Mouse (Mus musculus): ENCODE data around the gene Gtf3c6. TPM values are rescaled to one million over a fixed set of nuclear protein-coding genes. Genes with fewer than 3 reads are reported as not detected.

Gtf3c6 gene
- polyA plus RNA-seq, 1 experiment, result 14.4 TPM

DNA sequence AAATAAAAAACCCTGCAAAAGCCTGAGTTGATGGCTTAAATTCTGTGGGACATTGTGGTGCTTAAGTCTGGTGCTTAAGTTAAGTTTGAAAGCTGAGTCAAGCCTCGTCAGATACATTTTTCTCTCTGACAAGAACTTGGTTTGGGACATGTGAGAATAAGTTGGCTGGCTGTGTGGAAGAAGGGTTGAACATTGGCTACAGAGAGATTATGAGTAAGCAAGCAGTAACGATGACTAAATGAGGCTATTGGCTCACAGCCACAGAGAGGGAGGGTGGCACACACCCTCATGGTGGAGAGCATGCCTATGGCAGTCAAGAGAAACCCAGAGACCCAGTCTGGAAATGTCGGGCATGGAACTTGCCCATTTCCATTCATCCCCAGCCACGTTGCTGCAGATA is 5.8 kb upstream of the Gtf3c6 start:
- TF ChIP-seq GATA1 (IDR thresholded peaks at IDR 0.05; ENCODE audit: low read length), result no peak

DNA sequence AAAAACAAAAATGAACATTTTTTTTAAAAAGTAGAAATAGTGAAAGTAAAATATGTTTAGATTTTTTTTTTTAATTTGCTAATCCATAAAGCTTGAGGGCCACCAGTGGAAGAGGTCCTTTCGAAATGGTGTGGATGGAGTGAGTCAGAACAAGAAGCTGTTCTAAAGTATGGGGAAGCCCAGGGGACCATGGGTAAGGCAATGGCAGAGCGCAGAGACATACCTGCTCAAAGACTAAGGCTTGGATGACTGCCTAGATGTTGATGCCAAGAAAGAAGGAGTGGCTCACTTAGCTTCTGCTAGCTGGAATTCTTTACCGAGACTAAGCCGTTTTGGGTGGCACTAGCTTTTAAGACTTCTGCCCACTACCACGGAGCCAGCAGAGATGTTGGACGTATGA is 4.3 kb upstream of the Gtf3c6 start:
- TF ChIP-seq GATA1 (IDR thresholded peaks at IDR 0.05; ENCODE audit: low read length), result no peak

DNA sequence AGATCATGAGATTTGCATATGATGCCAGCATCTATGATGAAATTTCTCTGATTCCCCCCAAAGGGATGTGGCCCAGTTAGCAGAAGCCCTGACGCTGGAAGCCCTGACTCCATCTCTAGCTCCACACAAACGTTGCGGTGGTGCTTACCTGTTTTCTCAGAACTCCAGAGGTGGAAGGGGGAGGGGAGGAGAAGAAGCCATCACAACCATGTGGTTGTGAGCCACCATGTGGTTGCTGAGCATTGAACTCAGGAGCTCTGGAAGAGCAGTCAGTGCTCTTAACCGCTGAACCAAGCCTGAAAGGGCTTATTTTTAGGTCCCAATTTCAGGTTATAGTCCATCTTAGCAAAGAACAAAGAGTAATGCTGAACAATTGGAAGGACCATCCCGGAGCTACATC is 2.4 kb upstream of the Gtf3c6 start:
- no peak for TF ChIP-seq GATA1 (IDR thresholded peaks at IDR 0.05; ENCODE audit: low read length)

DNA sequence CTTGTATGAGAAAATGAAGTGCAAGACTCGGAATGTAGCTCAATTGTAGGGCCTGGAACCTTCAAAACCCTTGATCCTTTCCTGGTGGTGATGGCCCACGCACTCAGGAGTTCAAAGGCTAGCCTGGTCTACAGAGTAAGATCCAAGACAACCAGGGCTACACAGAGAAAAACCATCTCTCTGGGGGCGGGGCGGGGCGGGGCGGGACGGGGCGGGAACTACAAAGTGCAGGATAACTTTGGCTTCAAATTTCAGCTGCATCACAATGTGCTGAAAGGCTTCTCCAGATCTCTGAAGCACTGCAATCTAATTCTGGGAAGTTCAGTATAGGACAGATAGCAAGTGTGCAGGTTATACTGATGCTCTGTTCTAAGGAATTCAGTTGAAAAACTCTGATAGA is 1.6 kb upstream of the Gtf3c6 start:
- no peak for TF ChIP-seq GATA1 (IDR thresholded peaks at IDR 0.05; ENCODE audit: low read length)

DNA sequence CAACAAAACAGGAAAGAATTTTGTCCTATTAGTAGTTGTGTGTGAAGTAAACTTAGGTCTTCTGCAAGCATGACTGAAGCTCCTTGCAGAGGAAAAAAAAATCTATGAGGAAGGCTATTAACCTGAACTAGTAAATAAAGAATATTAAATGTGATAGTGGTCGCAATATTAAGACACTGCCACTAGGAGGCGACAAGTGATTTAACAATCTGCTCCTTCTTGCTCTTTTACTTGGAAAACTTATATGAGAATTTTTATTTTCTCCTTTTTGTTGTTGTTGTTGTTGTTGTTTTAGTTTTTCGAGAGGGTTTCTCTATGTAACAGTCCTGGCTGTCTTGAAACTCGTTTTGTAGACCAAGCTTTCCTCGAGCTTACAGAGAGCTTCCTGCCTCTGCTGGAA is 1.1 kb upstream of the Gtf3c6 start:
- no peak for TF ChIP-seq GATA1 (IDR thresholded peaks at IDR 0.05; ENCODE audit: low read length)

DNA sequence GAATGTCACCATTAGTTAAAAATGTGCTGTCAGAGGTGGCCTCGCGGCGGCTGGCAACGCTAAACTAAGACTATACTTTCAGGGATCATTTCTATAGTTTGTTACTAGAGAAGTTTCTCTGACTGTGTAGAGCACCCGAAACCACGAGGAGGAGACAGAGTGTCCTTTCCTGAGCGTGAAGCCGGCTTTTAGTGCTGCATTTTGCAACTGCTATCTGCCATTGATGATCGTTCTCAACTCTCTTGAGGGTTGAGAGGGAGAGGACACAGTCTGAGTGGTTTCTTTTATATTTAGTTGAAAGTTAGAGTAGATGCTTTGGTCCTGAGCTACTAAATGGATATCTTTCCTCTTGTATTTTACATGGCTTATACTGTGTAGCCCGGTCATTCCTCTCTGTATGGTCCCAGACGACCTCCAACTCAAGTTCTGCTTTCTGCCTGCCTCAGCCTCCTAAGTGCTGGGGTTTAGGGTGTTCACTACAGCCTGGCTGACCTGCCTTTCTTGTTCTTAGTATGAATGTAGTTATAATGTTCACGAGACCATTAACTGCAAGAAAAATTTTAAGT is 576 bp upstream of the Gtf3c6 start:
- TF ChIP-seq GATA1 (IDR thresholded peaks at IDR 0.05; ENCODE audit: low read length), result no peak

DNA sequence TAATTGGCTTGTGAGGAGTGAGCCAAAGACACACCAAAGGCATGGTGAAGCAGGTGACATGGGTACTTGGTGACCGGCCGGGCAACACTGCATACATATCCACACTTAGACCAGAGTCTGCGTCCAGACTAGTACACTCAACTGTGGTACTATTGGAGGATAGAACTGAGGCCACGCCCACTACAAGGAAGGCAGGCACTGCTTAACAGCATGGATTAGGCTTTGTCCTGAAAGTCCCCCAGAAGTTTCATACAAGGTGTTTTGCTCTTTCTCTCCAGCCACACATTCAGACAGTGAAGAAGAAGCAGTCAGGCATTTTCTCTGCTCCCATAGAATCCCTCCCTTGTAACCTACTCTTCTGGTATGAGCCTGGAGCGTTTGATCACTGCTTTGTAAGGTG is 1.2 kb downstream of the Gtf3c6 start:
- TF ChIP-seq GATA1 (IDR thresholded peaks at IDR 0.05; ENCODE audit: low read length), result no peak

DNA sequence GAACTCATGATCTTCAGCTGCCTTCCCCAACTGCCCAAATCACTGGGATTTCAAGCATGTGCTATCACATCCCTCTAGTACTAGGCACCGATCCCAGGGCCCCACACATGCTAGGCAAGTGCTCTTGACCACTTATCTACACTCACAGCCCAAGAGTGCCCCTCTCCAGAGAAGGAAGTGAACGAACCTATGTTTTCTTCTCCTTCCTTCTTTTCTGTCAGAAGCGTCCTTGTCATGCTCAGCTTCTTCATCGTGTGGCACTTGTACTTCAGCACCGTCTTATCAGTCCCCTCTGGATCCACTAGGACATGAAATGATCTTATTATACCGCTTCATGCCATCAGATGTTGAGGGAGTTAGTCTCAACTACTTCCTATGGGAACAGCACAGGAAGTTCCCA is 6.9 kb downstream of the Gtf3c6 start:
- TF ChIP-seq GATA1 (IDR thresholded peaks at IDR 0.05; ENCODE audit: low read length), result no peak

DNA sequence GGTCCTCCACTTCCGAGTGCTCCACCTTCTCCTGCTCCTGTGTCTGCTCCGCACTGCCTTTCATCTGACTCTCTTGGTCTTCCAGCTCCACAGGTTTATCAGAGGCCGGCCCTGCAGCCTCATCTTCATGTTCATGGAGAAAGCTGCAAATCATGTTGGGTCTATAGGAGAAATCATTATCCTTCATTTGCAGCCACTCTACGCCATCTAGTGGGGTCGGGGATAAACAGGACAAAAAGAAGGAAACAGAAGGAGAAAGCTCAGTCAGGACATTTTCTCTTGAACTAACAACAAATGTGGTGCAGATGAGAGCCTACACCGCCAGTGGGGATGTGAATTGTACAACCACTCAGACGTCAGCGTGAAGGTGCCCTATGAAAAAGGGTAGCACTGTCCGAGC is 8.3 kb downstream of the Gtf3c6 start:
- TF ChIP-seq GATA1 (IDR thresholded peaks at IDR 0.05; ENCODE audit: low read length), result no peak

DNA sequence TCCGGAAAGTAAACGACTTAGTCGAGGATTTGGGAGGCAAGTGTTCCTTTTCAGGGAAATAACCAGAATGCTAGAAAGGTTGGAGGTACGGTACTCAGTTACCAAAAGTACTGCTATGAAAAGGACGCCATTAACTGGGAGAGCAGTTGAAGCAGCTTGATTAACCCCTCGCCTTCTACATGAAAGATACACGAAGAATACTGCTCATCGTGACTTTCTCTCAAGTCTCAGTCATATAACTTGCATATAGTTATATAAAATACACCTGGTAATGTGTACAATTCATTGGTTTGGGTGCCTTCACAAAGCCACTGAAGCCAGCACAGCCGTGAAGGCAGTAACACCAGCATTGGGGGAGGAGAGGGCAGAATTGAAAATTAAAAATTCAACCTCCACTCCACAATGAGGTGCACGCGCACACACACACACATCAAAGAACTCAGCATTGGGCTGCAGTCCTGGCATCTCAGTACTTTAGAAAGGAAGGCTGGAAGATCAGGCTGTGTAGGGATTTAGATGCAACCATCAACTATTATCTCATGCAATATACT is 10.7 kb downstream of the Gtf3c6 start:
- TF ChIP-seq GATA1 (IDR thresholded peaks at IDR 0.05; ENCODE audit: low read length), result no peak

DNA sequence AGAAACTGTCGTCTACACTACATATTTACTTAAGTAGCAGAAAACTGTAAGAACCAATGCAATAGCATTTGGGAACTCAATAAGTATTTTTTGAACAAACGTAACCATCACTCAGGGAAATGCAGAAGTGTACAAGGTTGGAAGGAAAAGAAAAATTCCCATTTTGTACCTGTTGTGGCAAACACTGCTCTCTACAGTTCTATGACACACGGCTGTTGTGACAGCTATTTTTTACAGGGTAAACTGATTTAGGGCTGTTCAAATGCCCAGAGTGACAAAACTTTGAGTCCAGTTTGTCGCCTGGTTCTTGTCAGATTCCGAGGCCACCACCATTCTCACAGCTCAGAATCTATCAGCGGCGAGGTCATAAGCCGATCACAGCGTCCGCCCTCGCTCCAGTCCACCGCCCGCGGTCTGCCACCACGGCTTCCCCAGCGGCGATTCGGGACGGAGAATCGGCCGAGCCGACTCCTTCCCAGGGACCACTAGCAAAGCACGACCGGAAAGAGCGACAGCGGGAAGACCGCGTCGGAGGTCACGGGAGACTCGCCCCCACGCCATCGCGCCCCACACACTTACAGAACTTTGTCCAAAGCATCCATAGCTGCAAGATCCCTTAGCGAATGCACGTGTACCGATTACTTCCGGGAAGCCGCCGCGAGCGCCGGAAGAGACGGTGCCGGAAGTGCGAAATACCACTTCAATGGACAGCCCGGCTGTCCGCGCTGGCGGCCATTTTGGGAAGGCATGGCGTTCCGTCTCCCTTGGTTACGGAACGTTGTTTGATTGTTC is 11.3 kb downstream of the Gtf3c6 start, which contains the start of gene Rpf2:
Rpf2 (minus strand) TSS at position 663 of the 792 bp plus-strand sequence.
- TF ChIP-seq GATA1 (IDR thresholded peaks at IDR 0.05; ENCODE audit: low read length), result no peak

DNA sequence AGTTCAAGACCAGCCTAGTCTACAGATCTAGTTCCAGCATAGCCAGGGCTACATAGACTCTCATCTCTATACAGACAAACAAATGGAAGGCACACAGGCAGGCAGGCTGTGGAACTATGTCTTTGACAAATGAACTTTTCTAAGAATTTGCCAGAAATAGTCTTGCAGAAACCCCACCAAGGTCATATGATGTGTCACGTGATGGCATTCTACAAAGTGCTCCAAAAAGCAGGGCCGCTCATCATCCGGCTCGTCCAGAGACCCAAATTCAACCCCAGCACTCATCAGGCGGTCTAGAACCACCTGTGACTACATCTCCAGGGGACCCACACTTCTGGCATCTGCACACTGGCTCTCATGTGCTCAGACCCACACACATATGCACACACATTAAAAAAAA is 20.1 kb downstream of the Gtf3c6 start:
- no peak for TF ChIP-seq GATA1 (IDR thresholded peaks at IDR 0.05; ENCODE audit: low read length)

DNA sequence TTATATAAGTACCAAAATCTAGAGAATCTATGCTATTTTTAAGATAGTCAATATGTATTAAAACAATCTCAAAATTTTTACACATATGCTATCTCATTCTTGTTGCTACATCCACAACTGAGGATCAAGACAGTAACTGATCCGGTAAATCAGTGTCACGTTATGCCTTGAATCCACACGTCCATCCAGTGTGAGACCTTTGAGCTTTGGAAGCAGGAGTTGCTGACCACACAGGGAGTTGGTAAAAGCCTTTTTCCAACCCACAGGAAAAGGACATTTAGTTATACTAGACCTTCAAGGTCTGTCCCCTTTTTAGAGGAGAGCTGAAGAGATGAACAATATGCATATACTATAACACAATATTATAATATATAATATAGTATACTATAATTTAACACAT is 24.7 kb downstream of the Gtf3c6 start:
- TF ChIP-seq GATA1 (IDR thresholded peaks at IDR 0.05; ENCODE audit: low read length), result no peak

DNA sequence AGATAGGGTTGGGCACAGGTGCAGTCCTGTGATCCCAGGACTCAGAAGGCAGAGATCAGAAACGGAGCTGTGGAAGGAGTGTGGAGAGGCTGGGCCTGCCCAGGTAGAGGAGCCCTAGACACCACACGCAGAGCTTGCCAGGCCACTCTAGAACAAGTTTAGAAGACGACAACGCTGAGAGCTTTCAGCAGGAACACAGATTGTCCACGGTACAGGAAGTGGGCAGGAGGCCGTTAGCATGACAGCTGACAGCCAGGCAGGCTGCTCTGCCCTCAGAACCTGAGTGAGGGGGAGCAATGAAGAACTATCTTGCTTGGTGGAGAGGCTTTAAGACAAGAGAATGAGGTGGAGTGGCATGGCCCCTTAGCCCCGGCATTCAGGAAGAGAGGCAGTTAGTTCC is 25.5 kb downstream of the Gtf3c6 start:
- no peak for TF ChIP-seq GATA1 (IDR thresholded peaks at IDR 0.05; ENCODE audit: low read length)

DNA sequence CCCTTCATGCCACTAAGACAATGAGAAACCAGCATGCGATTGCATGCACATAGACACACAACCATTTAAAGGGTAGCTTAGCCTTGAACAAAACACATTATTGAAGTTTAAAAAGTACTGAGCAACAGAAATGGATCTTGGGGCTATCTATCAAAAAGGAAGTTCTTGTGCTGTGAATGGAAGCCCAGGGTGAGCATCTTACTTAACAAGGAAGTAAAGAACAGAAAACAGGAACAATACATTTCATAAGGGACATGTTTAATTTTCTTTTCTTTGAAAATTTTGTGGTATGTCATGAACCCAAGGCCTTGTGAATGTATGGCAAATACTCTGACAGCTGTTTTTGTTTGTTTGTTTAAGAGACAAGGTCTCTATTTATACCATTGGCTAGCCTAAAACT is 28.2 kb downstream of the Gtf3c6 start:
- TF ChIP-seq GATA1 (IDR thresholded peaks at IDR 0.05; ENCODE audit: low read length), result no peak

DNA sequence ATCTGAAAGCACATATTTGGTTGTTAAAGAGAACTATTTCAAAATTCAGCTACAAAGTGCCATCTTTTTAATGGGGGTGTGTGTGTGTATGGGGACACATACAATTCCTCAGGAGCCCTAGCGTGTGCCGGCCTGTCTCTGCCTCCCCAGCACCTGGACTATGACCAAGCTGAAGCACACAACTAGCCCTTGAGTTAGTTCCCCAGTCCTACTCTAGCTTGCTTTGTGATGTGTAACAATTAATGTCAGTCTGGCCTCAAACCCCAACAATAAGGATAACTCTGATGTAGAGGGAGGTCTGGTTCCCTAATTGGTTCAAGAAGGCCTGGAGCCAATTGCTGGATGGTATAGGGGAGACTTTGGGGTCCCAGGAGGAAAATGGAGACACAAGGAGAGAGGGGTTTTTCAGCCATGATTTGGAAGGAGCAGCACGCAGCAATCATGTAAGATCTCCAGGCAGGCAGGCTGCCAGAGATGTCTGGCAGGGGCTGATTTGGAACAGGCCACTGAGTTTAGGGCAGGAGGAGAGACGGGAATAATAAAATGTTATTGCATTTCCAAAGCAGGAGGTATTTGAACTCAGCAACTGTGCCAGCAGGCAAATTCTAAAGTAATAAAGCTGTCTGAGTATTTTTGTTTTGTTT is 30.1 kb downstream of the Gtf3c6 start:
- no peak for TF ChIP-seq GATA1 (IDR thresholded peaks at IDR 0.05; ENCODE audit: low read length)
